Mouse (Mus musculus): ENCODE results near the gene Abcg1.

The Abcg1 gene

DNA sequence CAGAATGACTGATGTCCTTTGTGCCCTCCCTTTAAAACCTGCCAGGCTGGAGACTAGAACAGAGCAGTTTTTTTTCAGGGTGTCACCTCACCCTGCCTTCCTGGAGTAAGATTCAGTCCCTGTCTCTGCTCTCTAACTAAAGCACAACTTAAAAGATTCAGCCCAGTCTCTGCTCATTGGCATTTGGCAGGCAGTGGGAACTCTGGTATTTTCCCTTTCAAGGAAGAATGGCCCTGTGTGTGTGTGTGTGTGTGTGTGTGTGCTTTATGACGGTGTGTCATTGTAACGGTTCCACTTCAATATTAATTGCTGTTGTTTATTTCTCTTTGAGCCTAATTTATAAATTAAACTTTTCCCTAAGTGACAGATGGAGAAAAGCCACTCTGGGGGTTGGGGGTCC lies 14.7 kb upstream of the Abcg1 start:
- no peak for DNase-seq

DNA sequence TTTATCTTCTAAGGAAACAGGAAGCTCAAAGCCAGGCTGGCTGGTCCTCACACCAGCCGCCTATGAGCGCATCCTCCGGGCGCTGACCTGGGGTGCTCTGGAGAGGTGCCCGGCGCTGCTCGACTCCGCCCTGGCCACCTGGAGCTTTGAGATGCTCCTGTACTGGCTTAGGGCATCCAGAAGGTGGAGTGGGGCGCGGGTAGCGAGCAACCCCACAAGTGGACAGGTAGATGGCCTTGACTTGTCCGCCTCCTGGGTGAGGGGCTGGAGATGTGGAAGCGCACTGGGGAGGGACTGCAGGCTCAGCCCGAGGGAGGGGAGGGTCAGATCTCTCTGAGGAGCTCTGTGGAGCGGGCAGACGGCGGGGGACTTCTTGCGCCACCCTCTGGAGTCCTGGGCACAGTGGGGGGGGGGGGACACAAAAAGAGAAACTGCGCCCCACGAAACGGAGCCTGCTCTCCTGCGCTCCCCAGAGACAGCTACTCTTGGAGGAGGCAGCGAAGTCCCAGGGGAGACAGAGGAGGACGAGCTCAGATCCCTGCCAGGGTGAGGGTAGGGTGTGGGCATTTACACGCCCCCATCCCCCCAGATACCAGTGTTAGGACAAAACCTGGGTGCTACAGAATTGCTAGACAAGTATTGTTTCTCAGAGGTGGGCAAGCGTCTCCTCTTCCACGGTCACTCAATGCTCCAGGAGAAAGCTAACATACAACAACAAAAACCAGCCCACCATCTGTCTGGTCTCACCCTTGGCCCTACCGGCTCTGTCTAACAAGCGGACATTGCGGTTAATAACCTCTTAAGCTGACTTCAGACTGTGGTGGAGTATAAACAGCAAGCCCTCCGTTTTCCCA lies 643 bp downstream of the Abcg1 start:
- DNase-seq = peak in 1 of 2 experiments; percentile 68

DNA sequence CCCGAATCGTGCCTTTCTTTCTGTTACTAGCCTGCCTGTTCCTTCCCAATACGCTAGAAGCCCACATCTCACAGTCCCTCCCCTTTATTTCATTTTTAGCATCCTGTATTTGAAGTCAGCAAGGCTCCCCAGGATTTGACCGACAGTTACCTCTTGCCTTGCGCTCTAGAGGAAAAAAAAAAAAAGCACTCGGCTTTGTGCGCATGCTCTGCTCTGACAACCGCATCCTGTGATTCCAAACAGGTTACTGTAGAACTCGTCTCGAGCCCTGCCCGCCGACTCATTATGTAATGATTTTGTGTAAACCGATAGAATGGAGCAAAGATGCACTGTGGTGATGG lies 1.2 kb downstream of the Abcg1 start:
- peak; percentile 79 to 85 for DNase-seq

DNA sequence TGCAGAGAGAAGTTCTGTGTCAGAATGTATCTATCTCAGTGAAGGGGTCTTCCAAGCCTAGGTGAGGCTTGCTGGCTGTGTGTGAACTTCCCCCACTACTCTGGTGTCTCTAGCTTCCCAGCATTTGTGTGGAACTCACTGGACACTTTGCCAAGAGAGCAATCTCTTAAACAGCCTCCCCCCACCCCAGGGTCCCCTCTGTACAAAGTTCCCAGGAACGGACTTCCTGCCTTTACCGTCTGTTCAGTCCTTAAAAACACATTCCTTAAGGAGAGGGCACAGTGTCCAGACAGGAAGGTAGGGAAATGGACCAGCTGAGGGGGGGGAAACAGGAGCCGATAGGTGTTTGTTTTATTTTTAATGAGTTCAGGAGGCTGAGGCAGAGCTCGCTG lies 2.7 kb downstream of the Abcg1 start:
- DNase-seq = no peak

DNA sequence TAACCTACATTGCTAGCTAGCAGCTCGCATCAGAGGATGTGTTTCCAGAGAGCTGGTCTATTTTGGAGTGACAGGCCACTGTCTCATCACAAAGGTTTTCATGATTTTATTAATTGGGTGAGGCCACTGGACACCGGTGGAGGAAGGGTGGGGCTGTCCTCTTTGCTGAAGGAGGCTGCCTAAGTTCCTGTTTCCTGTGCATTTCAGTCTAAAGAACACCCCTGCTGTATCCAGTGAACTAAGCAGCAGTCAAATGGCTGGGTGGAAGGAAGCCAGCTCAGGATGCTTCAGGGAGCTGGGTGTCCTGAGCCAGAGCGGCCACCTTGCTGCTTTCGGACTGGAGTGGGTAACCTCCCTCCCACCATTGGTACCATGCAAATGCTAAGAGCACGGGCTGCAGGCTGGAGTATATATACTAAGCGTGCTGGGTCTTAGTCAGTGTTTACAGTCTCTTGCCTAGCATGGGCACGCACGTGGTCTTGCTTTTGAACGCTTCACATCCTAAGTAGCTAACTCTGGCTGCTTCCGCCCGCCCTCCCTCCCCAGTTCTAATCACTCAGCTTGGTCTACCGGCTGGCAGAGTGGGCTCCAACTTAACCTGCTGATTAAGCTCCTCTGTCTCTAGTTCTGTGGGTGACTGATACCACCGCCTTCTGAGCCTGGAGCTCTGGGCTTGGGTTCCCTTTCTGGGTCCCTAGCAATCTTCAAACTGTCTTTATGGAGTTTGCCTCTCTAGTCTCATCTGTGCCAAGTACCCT lies 3.3 kb downstream of the Abcg1 start:
- DNase-seq = peak in 1 of 2 experiments; percentile 66

DNA sequence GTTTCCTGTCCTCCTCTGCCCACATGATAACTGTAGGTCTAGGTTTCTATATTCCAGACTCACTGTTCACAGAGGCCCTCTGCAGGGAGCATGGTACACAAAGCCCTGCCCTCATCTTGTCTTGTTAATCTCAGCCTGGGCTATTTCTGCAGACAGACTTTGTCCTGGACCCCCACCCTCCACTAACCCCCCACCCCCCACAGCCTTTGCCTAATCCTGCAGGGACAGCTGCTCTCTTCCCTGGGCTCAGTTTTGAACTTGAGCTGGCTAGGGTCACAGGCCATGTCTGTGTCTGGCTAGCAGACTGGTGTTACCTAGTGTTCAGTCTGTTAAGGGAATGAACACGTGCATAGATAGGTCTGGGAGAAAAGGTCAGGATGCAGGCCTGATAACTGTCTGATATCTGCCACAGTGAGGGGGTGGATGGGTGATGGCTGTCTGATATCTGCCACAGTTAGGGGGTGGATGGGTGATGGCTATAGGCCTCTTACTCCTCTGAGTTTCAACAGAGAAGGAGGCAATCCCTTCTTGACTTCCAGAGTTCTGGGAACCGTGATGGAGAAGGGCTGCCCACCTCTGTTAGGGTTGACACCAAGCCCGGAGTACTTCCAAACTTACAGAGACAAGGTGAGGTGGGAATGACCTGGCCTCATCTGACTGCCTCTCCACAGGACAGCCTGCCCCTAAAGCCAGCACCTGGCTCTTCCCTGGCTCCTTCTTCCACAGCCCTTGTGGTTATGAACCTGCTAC lies 4.0 kb downstream of the Abcg1 start:
- DNase-seq = no peak

DNA sequence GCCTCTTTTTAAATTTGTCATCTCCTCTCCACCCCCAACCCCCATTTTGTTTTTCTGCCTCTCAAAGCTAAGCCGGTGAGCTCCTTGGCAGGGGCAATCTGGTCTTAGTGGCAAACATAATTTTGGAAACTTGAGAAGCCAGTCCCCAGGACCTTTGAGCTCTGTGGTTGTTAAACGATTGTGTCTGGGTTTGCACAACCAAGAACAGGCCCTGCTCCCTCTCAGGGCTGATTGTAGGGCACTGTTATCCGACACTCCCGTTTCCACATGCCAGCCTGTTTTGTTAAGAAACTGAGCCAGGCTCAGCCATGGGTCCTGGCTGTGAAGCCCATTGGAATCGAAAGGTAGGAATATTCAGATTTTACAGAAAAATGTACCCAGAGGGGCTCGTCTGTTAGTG lies 8.6 kb downstream of the Abcg1 start:
- no peak for DNase-seq

DNA sequence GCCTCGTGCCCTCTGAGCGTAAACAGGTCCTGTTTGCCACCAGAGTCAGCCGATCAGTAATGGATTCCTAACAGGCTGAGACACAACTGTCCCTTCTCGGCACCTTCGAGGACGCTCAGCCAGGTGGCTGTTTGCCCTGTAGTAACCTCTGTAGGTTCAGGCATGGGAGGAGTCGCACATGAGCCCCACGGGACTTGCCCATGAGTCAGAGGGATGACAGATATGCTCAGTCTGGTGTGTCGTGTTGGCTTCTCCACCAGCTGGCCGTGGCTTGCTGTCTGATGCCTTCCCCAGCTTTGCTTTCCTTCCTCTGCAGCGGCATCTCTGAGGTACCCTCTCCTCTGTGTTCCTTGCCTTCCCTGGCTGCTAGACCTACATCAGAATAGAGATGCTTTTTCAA lies 9.6 kb downstream of the Abcg1 start:
- DNase-seq = peak; percentile 65 to 77

DNA sequence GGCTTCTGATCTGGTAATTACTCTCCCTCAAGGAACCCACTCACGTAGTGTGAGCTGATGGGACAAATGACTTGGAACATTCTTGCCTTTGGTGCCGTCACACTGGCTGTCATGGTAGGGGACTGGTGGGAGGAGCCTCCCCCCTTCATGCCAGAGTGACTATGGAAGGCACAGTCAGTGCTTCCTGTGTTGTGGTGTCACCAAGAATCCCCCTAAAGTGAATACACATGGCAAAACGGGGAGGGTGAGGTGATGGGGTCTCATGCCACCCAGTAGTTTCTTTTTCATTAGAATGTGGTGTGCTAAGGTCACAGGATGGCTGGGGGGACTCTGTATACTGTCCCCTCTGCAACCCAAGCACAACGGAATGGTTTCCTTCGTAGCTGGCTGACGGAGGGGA lies 11.6 kb downstream of the Abcg1 start:
- DNase-seq = peak; percentile 2 to 3

DNA sequence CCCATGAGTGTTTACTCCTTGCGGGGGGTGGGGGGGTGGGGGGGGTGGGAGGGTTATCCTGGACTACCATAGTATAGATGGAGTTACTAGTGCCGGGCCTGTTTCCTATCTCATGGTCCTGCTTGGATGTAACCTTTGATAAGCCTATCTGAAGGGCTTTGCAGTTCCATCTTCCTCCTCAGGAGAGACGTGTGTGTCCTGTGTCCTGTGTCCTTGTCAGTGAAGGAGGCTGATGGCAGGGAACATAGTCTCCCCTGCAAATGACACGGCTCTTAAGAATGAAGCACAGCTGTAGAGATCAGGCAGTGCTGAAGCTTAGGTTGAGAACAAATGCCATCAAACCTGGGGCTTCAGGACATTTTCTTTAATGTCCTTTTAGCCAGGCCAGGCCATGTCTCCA lies 12.4 kb downstream of the Abcg1 start:
- DNase-seq = peak in 1 of 2 experiments; percentile 1

DNA sequence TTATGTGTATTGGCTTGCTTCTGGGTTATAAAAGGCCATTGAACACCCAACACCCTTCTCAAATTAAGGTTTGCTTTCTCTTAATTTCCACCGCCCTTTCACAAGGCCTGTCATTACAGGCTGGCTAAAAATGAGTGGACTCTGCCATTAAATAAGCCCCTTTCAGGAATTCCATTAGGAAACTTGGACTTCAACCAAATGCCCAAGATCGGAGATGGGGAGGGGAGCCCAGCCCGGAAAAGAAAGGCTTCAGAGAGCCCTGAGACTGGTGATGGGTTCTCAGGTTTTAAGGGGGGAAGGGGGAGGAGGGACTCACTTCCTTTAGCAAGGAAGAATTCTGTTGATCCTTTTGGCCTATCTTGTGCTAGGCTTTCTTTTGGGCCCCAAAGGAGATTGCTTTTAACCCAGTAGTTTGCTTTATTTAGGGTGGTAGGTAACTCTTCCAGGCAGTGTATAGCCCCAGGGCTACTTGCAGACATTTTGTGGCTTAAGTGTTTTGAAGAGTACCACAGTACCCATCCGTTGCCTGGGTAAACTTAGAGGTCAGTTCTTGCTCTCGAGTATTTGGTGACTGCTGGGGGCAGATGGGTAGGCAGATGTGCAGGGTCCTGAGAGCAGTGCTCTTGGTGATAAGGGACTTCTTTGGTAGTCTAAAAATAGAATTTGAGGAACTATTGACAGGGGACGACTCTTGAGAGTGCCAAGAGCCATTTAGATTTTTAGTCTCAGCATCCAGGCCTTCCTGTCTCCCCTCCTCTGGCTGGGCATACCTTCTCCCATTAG lies 13.1 kb downstream of the Abcg1 start:
- no peak for DNase-seq

DNA sequence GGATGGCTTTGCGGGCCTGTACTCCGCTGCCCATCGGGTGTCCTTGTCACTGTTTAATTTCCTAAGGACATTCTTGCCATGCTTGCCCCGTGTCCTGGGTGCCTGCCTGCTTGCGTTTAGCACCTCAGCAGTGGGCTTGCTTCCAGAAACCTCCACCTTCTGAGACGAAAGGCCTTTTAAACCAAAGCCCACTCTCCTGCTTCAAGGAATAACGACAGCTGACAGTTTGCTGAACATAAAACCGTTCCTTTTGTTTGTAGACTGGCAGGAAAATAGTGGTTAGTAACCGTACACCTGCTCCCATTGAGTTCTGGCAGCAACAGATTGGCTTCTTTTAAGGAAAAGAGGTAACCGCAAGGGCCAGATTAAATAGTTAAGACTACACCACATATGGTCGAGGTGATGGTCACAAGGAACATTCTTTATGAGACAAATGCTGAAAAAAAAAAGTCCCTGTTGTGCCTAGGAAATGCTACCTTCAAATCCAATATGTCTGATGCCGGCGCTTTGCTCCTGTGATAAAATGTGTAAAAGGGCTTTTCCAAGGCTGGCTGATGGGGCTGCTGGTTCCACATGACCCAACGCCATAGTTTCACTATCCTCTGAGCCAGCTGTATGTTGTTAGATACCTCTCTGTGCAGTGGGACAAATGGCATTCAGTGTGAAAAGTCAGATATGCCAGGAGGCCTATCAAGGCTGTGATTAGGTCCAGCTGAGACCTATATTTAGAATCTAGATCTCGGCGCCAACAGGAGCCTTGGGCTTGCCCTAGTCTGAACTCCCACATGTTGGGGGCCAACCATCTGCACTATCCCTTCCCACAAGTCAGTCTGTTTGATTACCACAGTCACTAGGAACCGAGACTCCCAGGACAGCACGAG lies 14.2 kb downstream of the Abcg1 start:
- peak in 1 of 2 experiments; percentile 10 for DNase-seq

DNA sequence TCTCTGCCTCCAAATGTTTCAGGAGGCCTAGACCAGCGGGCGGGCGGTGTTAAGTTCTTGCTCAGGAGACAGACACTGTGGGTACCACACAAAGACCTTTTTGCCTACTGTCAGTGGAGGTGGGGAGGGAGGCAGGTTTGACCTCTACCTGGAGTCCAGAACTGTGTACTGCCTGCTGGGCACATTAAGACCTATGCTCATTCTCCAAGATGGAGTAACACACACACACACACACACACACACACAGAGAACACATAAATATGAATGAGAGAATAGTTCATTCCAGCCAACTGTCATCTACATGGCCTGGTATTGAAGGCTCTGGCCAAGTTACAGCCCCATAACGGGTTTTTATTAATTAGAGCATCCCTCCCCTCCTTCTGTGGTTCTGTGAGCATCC lies 15.4 kb downstream of the Abcg1 start:
- DNase-seq = peak in 1 of 2 experiments; percentile 27

DNA sequence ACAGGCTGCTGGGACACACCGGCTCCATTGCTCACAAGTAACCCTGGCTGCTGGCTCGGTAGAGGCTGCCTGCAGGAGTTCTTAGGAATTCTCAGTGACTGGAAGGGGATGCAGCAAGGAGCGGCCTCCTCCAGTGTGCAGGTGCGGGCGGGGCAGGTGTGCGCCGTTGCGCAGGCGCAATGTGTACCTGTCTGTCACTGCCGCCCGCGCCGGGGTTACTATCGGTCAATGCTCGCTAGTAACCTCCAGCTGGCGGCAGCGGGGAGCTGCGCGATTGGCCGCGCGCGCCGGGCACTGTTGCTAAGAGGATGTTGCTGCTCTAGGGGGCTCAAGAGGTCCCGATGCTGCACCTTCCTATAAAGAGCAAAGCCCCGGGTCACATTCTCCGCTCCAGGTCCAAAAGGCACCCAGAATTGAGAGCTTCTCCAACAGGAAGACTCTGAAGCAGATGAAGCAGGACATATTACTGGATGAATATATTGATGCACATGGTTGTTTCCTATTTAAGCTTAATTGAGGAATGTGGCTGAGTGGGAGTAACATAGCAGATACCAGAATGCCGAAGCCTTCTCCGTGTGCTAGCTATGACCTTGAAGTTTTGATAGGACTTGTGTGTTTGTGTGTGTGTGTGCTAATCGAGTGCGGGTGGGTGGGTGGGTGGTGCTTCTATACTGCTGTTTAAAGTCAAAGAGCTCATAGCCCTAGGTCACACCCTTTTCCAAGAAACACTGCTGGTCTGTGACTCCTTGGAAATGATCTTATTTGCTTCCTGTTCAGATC lies 16.0 kb downstream of the Abcg1 start:
- DNase-seq = peak; percentile 94 to 97

DNA sequence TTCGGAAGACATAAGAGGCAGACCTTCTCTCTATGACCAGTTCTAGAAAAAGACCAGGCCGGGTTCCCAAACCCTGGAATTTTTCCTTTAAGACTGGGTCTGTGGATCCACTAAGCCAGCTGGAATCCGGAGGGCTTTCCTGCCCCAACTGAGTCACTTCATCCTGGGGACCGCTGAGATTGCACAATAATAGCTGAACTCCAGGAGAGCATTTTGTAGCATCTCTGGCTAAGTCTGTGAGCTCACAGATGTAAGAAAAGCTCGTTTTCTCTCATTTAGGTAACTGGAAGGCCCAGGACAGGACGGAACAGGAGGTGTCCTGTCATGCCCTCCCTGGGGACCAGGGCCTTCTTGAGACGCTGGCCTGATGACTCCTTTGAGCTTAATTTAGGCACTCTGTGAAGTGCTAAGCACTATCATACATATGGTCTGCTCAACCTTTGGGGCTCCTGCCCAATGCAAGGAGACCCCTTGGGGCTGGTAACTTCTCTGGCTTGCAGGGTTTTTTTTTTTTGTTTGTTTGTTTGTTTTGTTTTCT lies 16.6 kb downstream of the Abcg1 start:
- peak in 1 of 2 experiments; percentile 17 for DNase-seq

DNA sequence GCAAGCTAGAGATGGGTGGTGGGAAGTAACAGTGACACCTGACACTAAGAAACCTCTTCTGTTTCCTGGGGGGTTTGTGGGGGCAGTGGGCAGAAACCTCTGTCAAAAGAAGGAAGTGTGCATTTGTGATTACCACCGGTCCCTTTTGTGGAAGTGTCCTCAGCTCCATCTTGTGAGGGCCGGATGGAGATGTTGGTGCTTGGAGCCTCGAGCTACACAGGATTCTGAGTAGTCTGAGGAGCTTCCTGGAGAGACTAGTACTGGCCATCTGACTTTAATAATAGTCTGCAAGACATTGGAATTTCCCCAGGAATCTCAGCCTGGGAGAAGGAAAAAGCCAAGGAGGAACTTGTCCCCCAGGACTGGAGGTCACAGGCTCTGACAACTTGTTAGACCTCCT lies 17.2 kb downstream of the Abcg1 start:
- DNase-seq = peak in 1 of 2 experiments; percentile 54

DNA sequence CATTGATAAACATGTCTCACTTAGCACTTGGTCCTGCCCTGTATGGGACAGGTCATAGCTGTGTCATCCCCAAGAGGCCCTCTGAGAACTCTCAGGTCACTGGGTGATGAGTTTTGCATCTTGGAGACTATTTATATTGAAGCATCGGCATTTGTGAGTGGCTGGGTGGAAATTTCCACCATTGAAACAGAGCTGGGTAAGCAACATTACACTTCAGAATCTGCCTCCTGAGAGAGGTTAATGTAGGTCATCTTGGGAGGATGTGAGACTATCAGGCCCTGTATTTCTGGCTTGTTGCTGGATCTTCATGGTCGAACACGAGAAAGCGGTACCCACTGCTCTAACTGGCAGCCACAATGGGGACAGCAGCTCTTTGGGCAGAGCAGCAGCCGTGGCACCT lies 18.0 kb downstream of the Abcg1 start:
- no peak for DNase-seq

DNA sequence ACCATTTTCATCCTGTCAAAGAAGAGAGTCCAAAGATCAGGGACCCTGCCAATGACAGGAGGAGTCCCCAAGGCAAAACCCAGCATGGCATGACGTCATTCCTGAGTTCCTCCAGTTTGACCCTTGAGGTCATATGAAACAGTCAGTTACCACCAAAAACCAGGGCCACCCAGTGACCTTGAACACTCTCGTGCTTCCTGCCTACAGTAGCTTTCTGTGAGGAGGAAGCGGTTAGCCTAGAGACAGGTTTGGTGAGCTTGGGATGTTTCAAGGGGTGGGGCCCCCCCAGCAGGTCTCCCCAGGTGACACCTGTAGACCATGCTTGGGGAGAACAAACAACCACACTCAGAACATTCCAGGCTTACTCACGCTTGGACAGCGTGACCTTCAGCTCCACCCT lies 20.1 kb downstream of the Abcg1 start:
- peak; percentile 59 to 75 for DNase-seq

DNA sequence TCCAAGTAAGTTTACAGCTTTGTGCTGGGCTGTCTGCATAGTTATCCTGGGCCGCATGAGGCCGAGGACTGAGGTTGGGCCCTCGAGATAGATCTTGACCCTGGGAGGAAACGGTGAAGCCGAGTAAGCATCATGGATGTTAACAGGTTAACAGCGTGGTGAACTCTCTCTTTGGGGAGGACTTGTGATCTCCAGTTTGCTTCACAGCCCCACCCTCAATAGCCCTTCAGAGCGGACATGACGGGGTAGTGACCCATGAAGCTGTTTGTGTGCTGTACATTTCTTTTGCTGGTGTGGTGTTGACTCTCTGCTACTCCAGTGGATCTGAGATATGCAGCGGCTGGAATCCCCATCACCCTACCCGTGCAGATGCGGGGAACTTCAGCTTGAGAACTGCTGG lies 21.1 kb downstream of the Abcg1 start:
- no peak for DNase-seq

DNA sequence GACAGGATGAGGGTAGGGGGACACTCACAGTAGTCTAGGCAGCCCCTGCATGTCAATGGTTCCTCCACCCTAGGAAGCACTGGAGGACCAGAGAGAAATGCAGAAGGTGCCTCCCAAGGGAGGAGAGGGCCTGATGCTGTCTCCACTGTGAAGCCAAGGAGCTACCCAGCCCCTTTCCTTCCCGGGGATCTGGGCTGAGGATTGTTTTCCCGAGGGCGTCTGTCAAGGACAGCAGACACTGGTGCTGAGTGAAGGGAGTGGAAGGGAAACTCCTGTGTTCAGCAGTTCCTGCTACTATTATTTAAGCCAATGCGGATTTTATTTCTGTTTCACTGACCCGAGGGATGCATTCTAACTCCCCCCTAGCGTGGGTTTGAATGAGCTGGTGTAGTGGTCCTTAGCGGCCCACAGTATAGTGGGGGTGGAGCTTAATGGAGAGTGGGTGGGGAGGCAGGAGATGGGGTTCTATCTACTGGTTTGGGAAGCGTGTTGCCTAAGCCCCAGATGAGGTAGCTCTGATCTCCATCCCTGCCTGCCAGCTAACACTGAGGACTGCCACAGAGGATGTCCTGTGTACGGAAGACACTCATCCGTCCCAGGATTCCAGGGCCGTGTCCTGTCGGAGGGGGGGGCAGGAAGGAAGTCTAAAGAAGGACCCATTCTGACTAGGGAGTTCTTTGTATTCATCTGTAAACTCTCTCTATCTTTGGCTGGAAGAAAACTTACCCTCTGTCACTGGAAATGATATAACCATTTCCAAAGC lies 21.8 kb downstream of the Abcg1 start:
- DNase-seq = no peak
